Mouse (Mus musculus) heart, postnatal 0 days (tissue): ENCODE results near the gene Kidins220. TPM values are rescaled to one million over a fixed set of nuclear protein-coding genes. Genes with fewer than 3 reads are reported as not detected.

ENCODE experiments used
- ATAC-seq: fragments of 200-750 bp; cut with Nextera tagmentation; 2 replicates; pipeline ENCODE4 v1.8.0; 2017; ENCODE audit warnings: low read depth, moderate number of reproducible peaks, moderate library complexity; ENCODE audit not compliant: insufficient read depth
- DNase-seq: peaks from one replicate; pipeline ENCODE4 v3.0.0-alpha.2; 2016; ENCODE audit warnings: low spot score
- H3K27ac ChIP-seq: fragments of 300-500 bp; sonication (generic); 2 replicates; pipeline ENCODE4 v1.5.1; 2014; ENCODE audit warnings: low read depth, mild to moderate bottlenecking
- H3K27me3 ChIP-seq: fragments of 300-500 bp; sonication (generic); 2 replicates; pipeline ENCODE4 v1.6.1; 2014; ENCODE audit warnings: low read length, mixed read lengths; ENCODE audit not compliant: control insufficient read depth, insufficient read depth
- H3K36me3 ChIP-seq: fragments of 300-500 bp; sonication (generic); replicated peaks from 2 replicates; pipeline ENCODE4 v1.6.1; 2014; ENCODE audit warnings: low read length, mixed read lengths; ENCODE audit not compliant: control insufficient read depth, insufficient read depth
- H3K4me1 ChIP-seq: fragments of 300-500 bp; sonication (generic); 2 replicates; pipeline ENCODE4 v1.6.1; 2014; ENCODE audit warnings: antibody characterized with exemption; ENCODE audit not compliant: control insufficient read depth, insufficient read depth
- H3K4me2 ChIP-seq: fragments of 300-500 bp; sonication (generic); 2 replicates; pipeline ENCODE4 v1.6.1; 2014; ENCODE audit warnings: low read depth, mild to moderate bottlenecking, low read length, moderate library complexity
- H3K4me3 ChIP-seq: fragments of 300-500 bp; sonication (generic); 2 replicates; pipeline ENCODE4 v1.5.1; 2014; ENCODE audit warnings: low read depth, low read length
- H3K9ac ChIP-seq: fragments of 300-500 bp; sonication (generic); replicated peaks from 2 replicates; pipeline ENCODE4 v1.6.1; 2014; ENCODE audit warnings: low read depth, low read length, mixed read lengths
- H3K9me3 ChIP-seq: fragments of 300-500 bp; sonication (generic); replicated peaks from 2 replicates; pipeline ENCODE4 v1.6.1; 2016; ENCODE audit warnings: low read length; ENCODE audit not compliant: control insufficient read depth
- CTCF ChIP-seq: IDR thresholded peaks from 2 replicates; pipeline ENCODE4 v1.5.1; 2016; ENCODE audit warnings: antibody characterized with exemption, control low read depth, low read depth
- EP300 ChIP-seq: IDR thresholded peaks from 2 replicates; pipeline ENCODE4 v1.6.1; 2016; ENCODE audit warnings: antibody characterized with exemption, low read depth
- WGBS: fragments of 180-500 bp; shearing (Covaris S2); extraction: QIAGEN DNeasy Blood & Tissue Kit; methylation state at CpG from one replicate; pipeline ENCODE4 v1.1.7; 2014; 5-methylcytosine and 5-hydroxymethylcytosine counted together
- polyA plus RNA-seq: library from polyadenylated mRNA; unstranded; fragments of >200 nt; fragmentation: Nextera tagmentation; extraction: Ambion mirVana; gene quantifications from 2 replicates; pipeline ENCODE4 v1.2.1, GENCODE M21; 2015
- total RNA-seq: library from RNA; depleted of rRNA; stranded (reverse); fragments of >200 nt; gene quantifications from 2 replicates; pipeline ENCODE4 v1.2.3, GENCODE M21; 2014; ENCODE audit warnings: low replicate concordance

The Kidins220 gene
- total and polyA plus RNA-seq, 2 experiments from 2014 or later, result 24.6 to 64.3 TPM

DNA sequence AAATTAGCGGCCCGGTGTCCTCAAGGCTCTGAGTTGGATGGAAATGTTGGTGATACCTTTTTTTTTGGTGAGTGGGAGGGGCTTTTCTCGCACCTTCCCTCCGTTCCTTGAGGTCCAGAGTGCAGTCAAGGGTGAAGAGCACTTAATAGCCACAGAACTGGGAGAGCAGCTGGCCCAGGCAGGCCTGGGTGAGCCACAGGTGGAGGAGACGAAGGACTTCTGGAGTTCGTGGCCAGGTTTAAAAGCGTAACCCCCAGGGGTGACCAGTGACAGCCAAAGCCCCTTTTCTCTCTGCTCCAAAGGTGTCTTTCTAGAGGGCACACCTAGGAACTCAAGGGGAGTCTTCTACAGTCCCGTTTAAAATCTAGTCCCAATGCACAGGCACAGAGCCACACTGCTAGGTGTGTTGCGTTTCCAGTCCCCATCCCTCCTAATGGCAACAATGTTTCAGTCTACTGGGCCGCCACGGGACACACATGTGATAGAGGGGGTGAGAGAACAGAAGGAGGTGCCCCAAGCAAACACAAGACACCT is 118.6 kb downstream of the Kidins220 start:
- DNase-seq (no peak), ATAC-seq (no peak)
- H3K4me3 ChIP-seq, result peak overlapping the region; percentile 31
- H3K9ac ChIP-seq, result 0 out of 2 replicates have a peak overlapping the region, but pooled peaks have one; percentile 9
- no peaks in the 10 kb centered on the region for H3K27me3 ChIP-seq
- peak overlapping the region; percentile 68 for H3K4me2 ChIP-seq
- no peak for TF ChIP-seq CTCF
- TF ChIP-seq EP300, result no peak
- H3K27ac ChIP-seq, result no peak overlapping the region
- WGBS, result 48% methylated on average over 11 of the region's 11 CpGs
- no peaks in the 10 kb centered on the region for H3K9me3 ChIP-seq
- H3K4me1 ChIP-seq, result peaks cover 28% of the 10 kb centered on the region
- H3K36me3 ChIP-seq, result no peaks in the 10 kb centered on the region

GRCm38 (mm10) chr12:25094621-25095521 is 120.1 kb downstream of the Kidins220 start:
- H3K9me3 ChIP-seq, result no peaks in the 10 kb centered on the region
- WGBS, result 2% methylated on average over 22 of the region's 22 CpGs
- ATAC-seq, result no peak
- peak; percentile 14 for DNase-seq
- peak overlapping the region; percentile 69 for H3K27ac ChIP-seq
- H3K27me3 ChIP-seq, result no peaks in the 10 kb centered on the region
- H3K4me2 ChIP-seq, result peak overlapping the region; percentile 76
- no peak for TF ChIP-seq EP300
- no peak for TF ChIP-seq CTCF
- H3K9ac ChIP-seq, result peak overlapping the region; percentile 63
- H3K4me1 ChIP-seq, result peaks cover 27% of the 10 kb centered on the region
- no peaks in the 10 kb centered on the region for H3K36me3 ChIP-seq
- peak overlapping the region; percentile 60 for H3K4me3 ChIP-seq

DNA sequence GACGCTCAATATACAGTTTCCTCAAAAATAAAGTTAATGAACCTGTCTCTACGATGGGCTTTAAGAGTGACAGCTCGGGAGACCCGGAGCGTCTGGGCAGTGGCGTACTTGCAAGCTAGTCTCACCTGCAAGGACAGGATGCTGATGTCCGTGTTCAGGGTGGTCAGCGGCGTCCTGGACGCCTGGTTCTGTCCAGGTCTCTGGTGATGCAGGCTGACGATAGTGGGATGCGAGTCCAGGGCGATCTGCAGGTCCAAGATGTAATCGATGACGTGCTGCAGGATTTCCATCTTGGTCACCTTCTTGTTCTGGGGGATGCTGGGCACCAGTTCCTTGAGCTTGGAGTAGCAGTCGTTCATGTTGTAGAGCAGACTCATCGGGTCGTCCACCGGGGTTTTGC is 120.8 kb downstream of the Kidins220 start:
- peak overlapping the region; percentile 69 for H3K27ac ChIP-seq
- no peak for DNase-seq
- no peaks in the 10 kb centered on the region for H3K9me3 ChIP-seq
- no peak for ATAC-seq
- no peaks in the 10 kb centered on the region for H3K27me3 ChIP-seq
- no peak for TF ChIP-seq EP300
- no peak for TF ChIP-seq CTCF
- H3K4me3 ChIP-seq, result peak overlapping the region; percentile 60
- H3K9ac ChIP-seq, result peak overlapping the region; percentile 63
- H3K4me1 ChIP-seq, result peaks cover 27% of the 10 kb centered on the region
- H3K36me3 ChIP-seq, result no peaks in the 10 kb centered on the region
- WGBS, result under 1% methylated on average over 19 of the region's 19 CpGs
- peak overlapping the region; percentile 76 for H3K4me2 ChIP-seq

- Histone ChIP-seq H3K4me2 (peak overlapping the region; percentile 76), H3K27me3 (no peaks in the 10 kb centered on the region), H3K27ac (peak overlapping the region; percentile 95), H3K9me3 (no peaks in the 10 kb centered on the region), H3K36me3 (no peaks in the 10 kb centered on the region), H3K4me3 (peak overlapping the region; percentile 60), H3K9ac (peak overlapping the region; percentile 63), H3K4me1 (peaks cover 30% of the 10 kb centered on the region)
- ATAC-seq, result peak; percentile 87
- WGBS, result under 1% methylated on average over 41 of the region's 41 CpGs
- peak; percentile 98 for DNase-seq
- TF ChIP-seq CTCF (no peak), EP300 (no peak)
Observed at GRCm38 (mm10) chr12:25095974-25096639, 121.4 kb downstream of the Kidins220 start.

DNA sequence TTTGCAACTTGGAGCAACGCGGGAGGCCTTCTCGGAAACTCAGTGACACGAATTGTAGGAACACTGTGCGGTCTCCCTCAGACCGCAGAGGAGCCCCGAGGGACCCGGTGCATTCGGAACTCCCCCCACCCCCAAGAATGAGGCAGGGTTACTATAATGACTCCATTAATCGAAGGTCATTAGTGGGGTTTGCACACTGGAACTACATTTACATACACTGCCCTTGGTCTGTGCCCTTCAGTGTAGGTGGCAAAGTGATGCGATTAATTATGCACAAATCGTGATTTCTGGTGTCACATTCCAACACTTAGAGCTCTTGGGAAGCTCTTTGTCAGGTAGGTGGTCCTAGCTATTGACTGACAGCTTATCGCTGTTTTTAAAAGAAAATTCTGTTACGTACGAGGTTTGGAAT is 121.9 kb downstream of the Kidins220 start:
- H3K27ac ChIP-seq, result peak overlapping the region; percentile 95
- H3K9me3 ChIP-seq, result no peaks in the 10 kb centered on the region
- peaks cover 35% of the 10 kb centered on the region for H3K4me1 ChIP-seq
- peak overlapping the region; percentile 60 for H3K4me3 ChIP-seq
- ATAC-seq (no peak), DNase-seq (peak; percentile 7)
- no peaks in the 10 kb centered on the region for H3K36me3 ChIP-seq
- no peaks in the 10 kb centered on the region for H3K27me3 ChIP-seq
- peak overlapping the region; percentile 76 for H3K4me2 ChIP-seq
- WGBS, result 5% methylated on average over 15 of the region's 15 CpGs
- no peak for TF ChIP-seq CTCF
- no peak for TF ChIP-seq EP300
- H3K9ac ChIP-seq, result peak overlapping the region; percentile 55
